Mouse (Mus musculus) natural killer cell, adult 2 months (primary cell): Measurements from ENCODE around the gene Ptpn6.
A peak's percentile ranks its signal among the peaks of the same experiment; 100 is the strongest.
"Not testable (repeated sequence)": the region's sequence is repeated elsewhere in the genome, so short reads cannot be mapped to it uniquely, and the experiment has no call there.

Experiments used
- DNase-seq, 2 experiments: peaks; one replicate each; pipeline ENCODE4 v3.0.0; 2022; ENCODE audit warnings: low spot score in 2 of 2

The Ptpn6 gene

DNA sequence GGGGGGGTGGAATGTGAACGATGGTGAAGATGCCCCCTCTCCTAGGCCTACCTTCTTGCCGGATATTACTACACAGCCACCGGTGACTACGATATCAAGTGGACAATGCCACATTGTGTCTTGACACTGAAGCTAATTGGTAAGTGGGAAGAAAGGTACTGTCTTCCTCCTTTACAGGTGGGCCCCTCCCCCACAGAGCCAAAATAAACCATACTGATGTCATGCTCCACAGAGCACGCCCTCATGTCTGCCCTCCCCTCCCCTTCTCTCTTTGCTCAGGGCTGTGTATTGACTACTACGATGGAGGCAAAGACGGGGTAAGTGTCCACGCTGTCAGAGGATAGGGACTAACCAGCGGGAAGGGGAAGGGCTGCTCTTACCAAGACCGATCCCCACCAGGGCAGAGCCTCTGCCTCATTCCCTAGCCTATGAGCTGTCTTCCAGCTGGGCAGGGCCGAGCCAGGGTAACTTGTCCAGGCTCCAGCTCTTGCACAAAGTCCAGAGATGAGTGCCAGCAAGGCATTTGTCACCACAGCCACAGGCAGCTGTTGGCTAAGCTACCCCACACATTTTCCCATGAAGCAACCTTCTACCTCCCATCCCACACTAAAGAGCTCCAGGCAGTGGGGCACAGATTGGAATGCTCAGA, 38.4 kb downstream of the Ptpn6 start:
- DNase-seq: no peak

GRCm38 (mm10) chr6:124699366-124699765, 39.1 kb downstream of the Ptpn6 start:
- DNase-seq: no peak

- DNase-seq: no peak
These were observed 39.8 kb downstream of the Ptpn6 start for GRCm38 (mm10) chr6:124698751-124699150.

- DNase-seq: no peak
These were observed 41.9 kb downstream of the Ptpn6 start for GRCm38 (mm10) chr6:124696441-124697150.

GRCm38 (mm10) chr6:124694166-124694955, 44.2 kb downstream of the Ptpn6 start:
- peak; percentile 41 to 45 for DNase-seq

- DNase-seq: no peak
These were observed 45.1 kb downstream of the Ptpn6 start for GRCm38 (mm10) chr6:124693243-124693981.

DNA sequence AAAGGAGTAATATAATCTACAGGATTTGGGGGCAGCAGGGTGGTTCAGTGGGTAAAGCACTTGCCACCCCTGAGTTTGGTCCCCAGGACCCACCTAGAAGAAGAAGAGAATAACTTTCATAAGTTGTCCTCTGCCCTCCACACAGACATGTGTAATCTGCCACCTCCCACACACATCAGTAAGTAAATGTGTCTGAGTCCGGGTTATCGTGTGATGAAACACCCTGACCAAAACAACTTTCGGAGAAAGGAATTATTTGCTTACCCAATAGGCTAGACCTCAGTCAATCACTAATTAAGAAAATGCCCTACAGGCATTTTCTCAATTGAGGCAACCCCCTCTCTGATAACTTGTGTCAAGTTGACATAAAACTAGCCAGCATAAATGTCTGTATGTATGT, 48.0 kb downstream of the Ptpn6 start:
- DNase-seq: no peak

- no peak for DNase-seq
These were observed 49.5 kb downstream of the Ptpn6 start for GRCm38 (mm10) chr6:124689011-124689410.

DNA sequence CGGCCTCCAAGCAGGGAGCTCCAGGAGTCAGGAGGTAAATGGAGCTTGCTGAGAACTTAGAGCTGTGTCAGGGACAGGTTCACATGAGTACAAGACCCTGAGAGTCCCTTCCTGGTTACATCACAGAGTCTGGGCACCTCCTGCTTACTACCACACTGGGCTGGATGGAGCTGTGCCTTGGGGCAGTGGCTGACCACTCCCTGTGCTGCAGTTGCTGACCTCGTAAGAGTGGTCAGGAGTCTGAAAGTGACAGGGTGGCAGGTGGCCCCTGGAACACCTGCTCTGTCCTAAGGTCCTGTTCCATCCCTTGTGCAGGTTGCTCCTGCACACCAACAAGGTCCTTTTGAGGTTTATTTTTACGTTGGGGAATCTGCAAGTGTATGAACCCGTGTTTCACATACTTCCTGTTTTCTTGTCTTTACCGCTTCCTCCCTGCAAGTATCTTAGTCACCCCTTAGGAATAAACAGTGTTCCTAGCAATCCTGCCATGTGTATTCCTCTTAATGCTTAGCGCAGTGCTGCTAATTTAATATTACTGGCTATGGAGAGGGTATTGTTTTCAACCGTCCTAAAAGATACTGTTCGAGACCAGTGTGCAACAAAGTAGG, 50.3 kb downstream of the Ptpn6 start:
- no peak for DNase-seq

DNA sequence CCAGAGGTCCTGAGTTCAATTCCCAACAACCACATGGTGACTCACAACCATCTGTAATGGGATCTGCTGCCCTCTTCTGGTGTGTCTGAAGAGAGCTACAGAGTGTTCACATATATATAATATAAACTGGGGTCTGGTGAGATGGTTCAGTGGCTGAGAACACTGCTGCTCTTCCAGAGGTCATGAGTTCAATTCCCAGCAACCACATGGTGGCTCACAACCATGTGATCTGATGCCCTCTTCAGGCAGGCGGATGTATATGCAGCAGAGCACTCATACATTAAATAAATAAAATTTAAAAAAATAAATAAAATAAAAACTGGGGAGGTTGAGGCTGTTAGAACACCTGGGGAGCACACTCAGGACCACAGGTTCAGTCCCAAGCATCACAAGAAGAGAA, 51.9 kb downstream of the Ptpn6 start:
- DNase-seq: not testable (repeated sequence)

DNA sequence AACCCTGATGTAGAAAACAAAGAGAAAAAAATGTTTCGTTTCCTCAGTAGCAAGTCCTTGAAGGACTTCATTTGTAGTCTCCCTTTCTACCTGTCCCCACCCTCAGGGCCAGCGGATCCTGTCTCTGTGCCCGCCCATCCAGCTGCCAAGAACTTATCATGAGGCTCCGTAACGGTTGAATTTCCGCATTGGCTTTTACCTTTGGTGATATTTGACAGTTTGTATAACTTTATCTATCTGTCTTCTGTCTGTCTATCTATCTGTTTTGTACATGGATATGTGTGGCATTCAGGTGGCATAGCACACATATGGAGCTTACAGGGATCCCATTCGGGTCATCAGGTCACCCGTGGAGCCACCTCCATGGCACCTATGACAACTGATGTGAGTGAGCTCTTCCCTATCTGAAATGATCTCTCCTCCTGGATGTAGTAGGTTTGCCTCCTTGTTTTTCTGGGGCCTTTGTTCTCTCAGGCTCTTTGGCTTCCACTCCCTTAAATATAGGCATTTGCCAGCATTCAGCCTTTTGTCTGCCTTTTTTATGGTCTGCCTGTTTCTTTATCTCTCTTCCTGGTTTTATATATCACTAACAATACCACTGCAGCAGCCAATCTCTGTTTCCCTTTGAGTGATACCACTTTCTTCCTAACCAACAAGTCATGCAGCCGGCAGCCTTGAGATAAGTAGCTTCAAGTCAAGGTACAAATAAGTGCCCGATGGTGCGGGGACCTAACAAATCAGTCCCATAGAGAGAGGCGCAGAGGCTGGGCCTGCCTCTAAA, 52.7 kb downstream of the Ptpn6 start:
- DNase-seq: no peak

- DNase-seq: no peak
These were observed 54.7 kb downstream of the Ptpn6 start for GRCm38 (mm10) chr6:124683591-124684417.

GRCm38 (mm10) chr6:124682291-124682690, 56.2 kb downstream of the Ptpn6 start:
- DNase-seq: not testable (repeated sequence)

DNA sequence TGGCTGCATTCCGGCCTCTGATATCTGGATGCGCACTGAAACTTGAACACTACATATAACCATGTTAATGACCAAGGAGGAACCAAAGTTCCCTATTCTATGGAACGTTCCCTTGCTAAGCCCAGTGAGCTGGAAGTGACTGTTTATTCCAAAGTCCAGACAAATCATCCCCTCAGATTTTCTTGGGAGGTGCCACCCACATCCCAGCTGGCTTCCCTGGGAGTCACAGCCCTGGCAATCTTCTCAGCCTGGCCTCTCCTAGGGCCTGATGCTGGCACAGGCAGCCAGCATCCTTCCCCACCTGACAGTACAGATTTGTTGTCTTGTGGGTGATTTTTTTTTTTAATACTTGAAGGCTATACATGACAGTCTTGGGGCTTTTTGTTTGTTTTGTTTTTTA, 59.0 kb downstream of the Ptpn6 start:
- DNase-seq: no peak

DNA sequence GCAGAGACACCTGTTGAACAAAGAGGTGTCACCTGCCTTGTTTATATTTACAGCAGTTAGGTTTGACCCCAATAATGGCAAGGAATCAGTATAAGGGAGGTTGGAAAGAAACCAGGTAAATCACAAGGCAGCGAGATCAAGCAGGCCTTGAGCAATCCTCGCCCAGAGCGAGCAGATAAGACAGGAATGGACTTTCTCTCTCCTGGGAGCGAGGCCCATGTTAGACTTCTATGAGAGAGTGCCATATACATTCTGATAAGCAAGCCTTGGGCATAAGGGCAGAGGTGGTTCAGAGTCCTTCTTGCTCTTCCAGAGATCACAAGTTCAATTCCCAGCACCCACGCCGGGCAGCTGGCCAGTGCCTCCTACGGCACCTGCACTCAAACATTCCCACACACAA, 59.7 kb downstream of the Ptpn6 start:
- DNase-seq: no peak

GRCm38 (mm10) chr6:124676171-124676570, 62.3 kb downstream of the Ptpn6 start:
- no peak for DNase-seq

DNA sequence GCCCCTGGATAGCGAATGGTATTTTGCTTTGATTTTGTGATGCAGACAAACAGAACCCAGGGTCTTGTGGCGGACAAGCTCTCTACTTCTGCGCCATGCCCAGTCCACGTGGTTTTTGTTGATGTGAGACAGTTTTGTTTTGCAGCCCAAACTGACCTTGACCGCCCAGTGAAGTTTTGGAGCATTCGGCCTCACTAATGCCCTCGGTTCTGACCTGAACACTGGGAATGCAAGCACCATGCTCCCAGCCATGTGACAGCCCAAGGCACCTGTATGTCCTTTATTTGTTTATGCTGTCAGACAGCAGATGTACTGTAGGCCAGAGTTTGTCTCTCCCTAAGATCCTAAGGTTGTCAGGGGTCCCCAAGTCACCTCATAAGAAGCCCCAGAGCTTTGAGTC, 63.9 kb downstream of the Ptpn6 start:
- DNase-seq: no peak

DNA sequence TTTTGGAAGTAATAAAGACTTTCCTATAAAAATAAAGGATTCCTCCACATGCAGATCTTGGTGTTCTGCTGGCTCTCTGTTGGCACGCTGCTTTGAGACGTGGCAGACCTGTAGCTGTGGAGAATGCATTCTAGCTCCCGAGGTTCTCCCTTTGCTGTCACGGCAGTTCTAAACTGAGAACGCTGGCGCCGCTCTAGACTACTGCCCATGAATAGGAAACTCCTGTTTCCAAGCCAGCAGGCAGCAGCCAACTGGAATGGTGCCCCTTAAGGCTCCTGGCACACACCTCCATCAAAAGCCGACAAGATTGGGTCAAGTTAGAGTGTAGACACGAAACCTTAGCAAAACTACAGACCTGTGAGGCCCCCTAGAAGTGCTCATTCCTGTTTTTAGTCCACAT, 64.9 kb downstream of the Ptpn6 start:
- DNase-seq: no peak

- no peak for DNase-seq
These were observed 66.4 kb downstream of the Ptpn6 start for GRCm38 (mm10) chr6:124672100-124672499.
